Mouse (Mus musculus) sigmoid colon, adult 10 weeks (tissue): Measurements from ENCODE around the gene Ppp6r2. TPM values are rescaled to one million over a fixed set of nuclear protein-coding genes. Genes with fewer than 3 reads are reported as not detected.

Source experiments
- polyA plus RNA-seq: library from polyadenylated mRNA; stranded (reverse); fragments of 350-450 nt; fragmentation: Illumina TruSeq; extraction: RNeasy Lipid Tissue Mini Kit (QIAGEN cat#74804); gene quantifications from one replicate; pipeline ENCODE4 v1.2.3, GENCODE M21; 2014; ENCODE audit warnings: low read depth, low replicate concordance

Ppp6r2 gene
- polyA plus RNA-seq = 12.7 TPM

DNA sequence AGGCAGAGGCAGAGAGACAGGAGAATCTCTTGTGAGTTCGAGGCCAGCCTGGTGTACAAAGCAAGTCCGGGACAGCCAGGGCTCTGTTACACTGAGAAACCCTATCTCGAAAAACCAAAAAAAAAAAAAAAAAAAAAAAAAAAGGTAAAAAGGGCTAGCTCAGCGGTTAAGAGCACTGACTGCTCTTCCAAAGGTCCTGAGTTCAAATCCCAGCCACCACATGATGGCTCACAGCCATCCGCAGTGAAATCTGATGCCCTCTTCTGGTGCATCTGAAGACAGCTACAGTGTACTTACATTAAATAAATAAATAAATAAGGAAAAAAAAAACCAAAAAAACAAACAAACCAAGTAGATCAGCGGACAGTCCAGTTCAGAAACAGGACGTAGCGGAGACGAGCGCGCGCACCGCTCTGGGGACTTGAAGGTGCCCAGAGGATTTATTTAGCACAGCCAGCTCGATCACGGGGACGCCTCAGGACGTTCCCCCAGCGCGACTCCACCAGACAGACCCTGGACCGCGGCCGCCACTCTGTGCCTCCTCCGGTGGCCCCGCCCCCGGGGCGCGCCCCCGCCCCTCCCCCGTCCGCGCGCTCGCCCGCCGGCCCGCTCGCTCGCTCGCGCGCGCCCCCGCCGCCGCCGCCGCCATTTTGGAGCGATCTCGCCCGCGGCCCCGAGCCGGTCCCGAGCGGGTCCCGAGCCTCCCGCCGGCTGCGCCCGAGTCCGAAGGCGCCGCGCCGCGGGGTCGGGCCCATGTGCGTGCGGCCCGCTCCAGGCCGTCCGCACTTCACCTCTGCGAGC is at the start of gene Ppp6r2:
Ppp6r2 (plus strand) TSS at position 639 of the 801 bp plus-strand sequence.

GRCm38 (mm10) chr15:89180571-89181229 is 30.7 kb upstream of the Ppp6r2 start, which contains the start of gene Plxnb2:
Gene Plxnb2, minus strand, starts transcription at chr15:89180788.

GRCm38 (mm10) chr15:89196313-89196706 is 15.0 kb upstream of the Ppp6r2 start, which contains the start of gene Dennd6b:
Gene Dennd6b, minus strand, starts transcription at chr15:89196496.

GRCm38 (mm10) chr15:89315190-89315731 is 103.9 kb downstream of the Ppp6r2 start, which contains the start of gene Sbf1:
Gene Sbf1, minus strand, starts transcription at chr15:89315311.

GRCm38 (mm10) chr15:89322670-89323522 is 111.5 kb downstream of the Ppp6r2 start, which contains the start of gene Adm2:
Gene Adm2, plus strand, starts transcription at chr15:89322720.

GRCm38 (mm10) chr15:89334271-89334670 is 122.9 kb downstream of the Ppp6r2 start, which contains the start of gene Miox:
Gene Miox, plus strand, starts transcription at chr15:89334398.

Other genes starting within 250 kb of the Ppp6r2 start
- gene Mlc1, start 232.5 kb upstream of the Ppp6r2 start, polyA plus RNA-seq = not detected
- not detected for gene Mov10l1, start 228.6 kb upstream of the Ppp6r2 start, polyA plus RNA-seq
- not detected for gene Panx2, start 151.8 kb upstream of the Ppp6r2 start, polyA plus RNA-seq
- gene Trabd, start 136.4 kb upstream of the Ppp6r2 start, polyA plus RNA-seq = 4.7 TPM
- gene Selenoo, start 122.5 kb upstream of the Ppp6r2 start, polyA plus RNA-seq = 6.4 TPM
- 1.4 TPM for gene Tubgcp6, start 88.4 kb upstream of the Ppp6r2 start, polyA plus RNA-seq
- gene Hdac10, start 82.9 kb upstream of the Ppp6r2 start, polyA plus RNA-seq = 0.63 TPM
- gene Mapk12, start 70.8 kb upstream of the Ppp6r2 start, polyA plus RNA-seq = 1.2 TPM
- 0.41 TPM for gene Mapk11, start 61.9 kb upstream of the Ppp6r2 start, polyA plus RNA-seq
- gene Plxnb2, start 30.8 kb upstream of the Ppp6r2 start, polyA plus RNA-seq = 8.3 TPM
- gene Dennd6b, start 15.1 kb upstream of the Ppp6r2 start, polyA plus RNA-seq = 0.66 TPM
- 4.3 TPM for gene Sbf1, start 103.8 kb downstream of the Ppp6r2 start, polyA plus RNA-seq
- not detected for gene Adm2, start 111.2 kb downstream of the Ppp6r2 start, polyA plus RNA-seq
- not detected for gene Miox, start 122.8 kb downstream of the Ppp6r2 start, polyA plus RNA-seq
- 5.0 TPM for gene Lmf2, start 144.1 kb downstream of the Ppp6r2 start, polyA plus RNA-seq
- 11.4 TPM for gene Ncaph2, start 144.2 kb downstream of the Ppp6r2 start, polyA plus RNA-seq
- 0.54 TPM for gene Sco2, start 162.3 kb downstream of the Ppp6r2 start, polyA plus RNA-seq
- gene Tymp, start 165.5 kb downstream of the Ppp6r2 start, polyA plus RNA-seq = not detected
- gene Odf3b, start 167.7 kb downstream of the Ppp6r2 start, polyA plus RNA-seq = not detected
- not detected for gene Klhdc7b, start 173.4 kb downstream of the Ppp6r2 start, polyA plus RNA-seq
- gene Syce3, start 198.9 kb downstream of the Ppp6r2 start, polyA plus RNA-seq = not detected
- gene Cpt1b, start 214.3 kb downstream of the Ppp6r2 start, polyA plus RNA-seq = not detected
- gene C730034F03Rik, start 218.0 kb downstream of the Ppp6r2 start, polyA plus RNA-seq = 3.1 TPM
- 0.19 TPM for gene Gm44502, start 218.1 kb downstream of the Ppp6r2 start, polyA plus RNA-seq
- gene Chkb, start 218.4 kb downstream of the Ppp6r2 start, polyA plus RNA-seq = 107 TPM
- gene Mapk8ip2, start 242.4 kb downstream of the Ppp6r2 start, polyA plus RNA-seq = 0.63 TPM